Mouse (Mus musculus) lung, postnatal 0 days (tissue): Measurements from ENCODE around the gene Rai14. TPM values are rescaled to one million over a fixed set of nuclear protein-coding genes. Genes with fewer than 3 reads are reported as not detected.

Experiments used
- ATAC-seq: fragments of 200-750 bp; cut with Nextera tagmentation; 2 replicates; pipeline ENCODE4 v1.8.0; 2017; ENCODE audit warnings: moderate library complexity
- DNase-seq: peaks from one replicate; pipeline ENCODE4 v3.0.0-alpha.2; 2016; ENCODE audit warnings: low spot score
- H3K27ac ChIP-seq: fragments of 300-500 bp; sonication (generic); 2 replicates; pipeline ENCODE4 v1.5.1; 2014; ENCODE audit warnings: antibody characterized with exemption, mild to moderate bottlenecking, low read length, mixed read lengths
- H3K27me3 ChIP-seq: fragments of 300-500 bp; sonication (generic); replicated peaks from 2 replicates; pipeline ENCODE4 v1.6.1; 2014; ENCODE audit warnings: low read length, mixed read lengths; ENCODE audit not compliant: insufficient read depth
- H3K36me3 ChIP-seq: fragments of 300-500 bp; sonication (generic); 2 replicates; pipeline ENCODE4 v1.6.1; 2014; ENCODE audit warnings: low read length, mixed read lengths; ENCODE audit not compliant: insufficient read depth
- H3K4me1 ChIP-seq: fragments of 300-500 bp; sonication (generic); 2 replicates; pipeline ENCODE4 v1.6.1; 2014; ENCODE audit warnings: antibody characterized with exemption, low read depth, low read length, mixed read lengths; ENCODE audit not compliant: insufficient read depth
- H3K4me2 ChIP-seq: fragments of 300-500 bp; sonication (generic); replicated peaks from 2 replicates; pipeline ENCODE4 v1.6.1; 2014; ENCODE audit warnings: low read depth, mild to moderate bottlenecking, low read length, moderate library complexity, mixed read lengths
- H3K4me3 ChIP-seq: fragments of 300-500 bp; sonication (generic); 2 replicates; pipeline ENCODE4 v1.5.1; 2014; ENCODE audit warnings: low read depth, low read length
- H3K9ac ChIP-seq: fragments of 300-500 bp; sonication (generic); replicated peaks from 2 replicates; pipeline ENCODE4 v1.6.1; 2014; ENCODE audit warnings: low read depth, mild to moderate bottlenecking
- H3K9me3 ChIP-seq: fragments of 300-500 bp; sonication (generic); 2 replicates; pipeline ENCODE4 v1.6.1; 2016; ENCODE audit warnings: low read length, mixed read lengths
- CTCF ChIP-seq: IDR thresholded peaks from 2 replicates; pipeline ENCODE4 v1.5.1; 2016; ENCODE audit warnings: antibody characterized with exemption, mild to moderate bottlenecking
- EP300 ChIP-seq: IDR thresholded peaks from 2 replicates; pipeline ENCODE4 v1.6.1; 2016; ENCODE audit warnings: antibody characterized with exemption, mild to moderate bottlenecking, control low read depth
- WGBS: fragments of 180-500 bp; shearing (Covaris S2); extraction: QIAGEN DNeasy Blood & Tissue Kit; methylation state at CpG from one replicate; pipeline ENCODE4 v1.1.7; 2014; 5-methylcytosine and 5-hydroxymethylcytosine counted together
- polyA plus RNA-seq: library from polyadenylated mRNA; unstranded; fragments of >200 nt; fragmentation: Nextera tagmentation; extraction: Ambion mirVana; gene quantifications from 2 replicates; pipeline ENCODE4 v1.2.1, GENCODE M21; 2015

Gene Rai14
- polyA plus RNA-seq, 1 experiment from 2014 or later, result 56.0 TPM

DNA sequence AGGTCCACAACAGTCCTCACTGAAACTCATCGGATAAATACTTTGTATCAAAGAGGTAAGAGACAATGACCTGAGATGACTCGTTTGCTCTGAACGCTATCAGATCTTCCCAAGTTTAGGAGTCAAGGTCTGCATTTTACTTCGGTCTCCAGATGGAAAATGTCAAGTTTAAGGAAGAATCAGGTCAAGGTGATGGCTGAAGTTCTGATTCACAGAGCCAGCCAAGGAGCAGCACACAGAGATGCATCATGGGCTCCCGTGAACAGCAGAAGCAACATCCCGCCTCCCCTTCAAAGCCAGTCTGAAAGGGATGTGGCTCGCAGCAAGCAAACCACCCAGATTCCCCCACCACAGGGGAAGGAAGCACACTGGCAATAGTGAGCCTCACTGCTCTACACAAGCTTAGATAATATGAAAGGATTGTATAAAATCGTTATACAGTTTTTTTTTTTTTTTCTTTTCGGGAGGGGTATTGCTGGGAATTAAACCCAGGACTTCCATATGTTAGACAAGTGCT is 30.7 kb downstream of the Rai14 start:
- WGBS, result 82% methylated on average over 9 of the region's 9 CpGs
- H3K27ac ChIP-seq, result no peak overlapping the region
- H3K27me3 ChIP-seq, result no peaks in the 10 kb centered on the region
- no peak for DNase-seq
- H3K36me3 ChIP-seq, result no peaks in the 10 kb centered on the region
- peaks cover 20% of the 10 kb centered on the region; the same call in 1 of the 2 replicates for H3K4me1 ChIP-seq
- no peak overlapping the region for H3K4me2 ChIP-seq
- no peak overlapping the region for H3K9ac ChIP-seq
- no peak overlapping the region for H3K4me3 ChIP-seq
- TF ChIP-seq CTCF, result no peak
- no peak for TF ChIP-seq EP300
- no peaks in the 10 kb centered on the region for H3K9me3 ChIP-seq
- ATAC-seq, result no peak

DNA sequence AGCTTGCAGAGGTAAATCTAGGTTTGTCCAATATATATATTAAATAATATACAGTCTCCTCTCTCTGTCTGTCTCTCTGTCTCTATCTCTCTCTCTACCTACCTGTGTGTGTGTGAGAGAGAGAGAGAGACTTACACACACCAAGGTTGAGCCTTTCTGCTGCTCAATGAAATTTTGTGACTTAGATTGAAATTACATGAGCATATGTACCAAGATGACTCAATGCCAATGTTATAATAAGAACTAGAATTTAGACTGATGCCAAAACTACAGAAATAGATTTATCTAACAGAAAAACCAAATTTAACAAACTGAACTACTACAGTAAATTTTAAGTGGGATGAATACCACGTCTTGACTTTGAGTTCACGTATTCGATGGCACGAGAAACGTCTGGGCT is 33.9 kb downstream of the Rai14 start:
- H3K27me3 ChIP-seq, result no peaks in the 10 kb centered on the region
- H3K27ac ChIP-seq, result no peak overlapping the region
- H3K9ac ChIP-seq, result no peak overlapping the region
- no peaks in the 10 kb centered on the region for H3K9me3 ChIP-seq
- peaks cover 14% of the 10 kb centered on the region; the same call in 1 of the 2 replicates for H3K4me1 ChIP-seq
- H3K4me2 ChIP-seq, result no peak overlapping the region
- ATAC-seq (no peak), DNase-seq (no peak)
- WGBS, result 38% methylated on average over 5 of the region's 5 CpGs
- TF ChIP-seq CTCF, result no peak
- TF ChIP-seq EP300, result no peak
- no peaks in the 10 kb centered on the region for H3K36me3 ChIP-seq
- H3K4me3 ChIP-seq, result no peak overlapping the region

DNA sequence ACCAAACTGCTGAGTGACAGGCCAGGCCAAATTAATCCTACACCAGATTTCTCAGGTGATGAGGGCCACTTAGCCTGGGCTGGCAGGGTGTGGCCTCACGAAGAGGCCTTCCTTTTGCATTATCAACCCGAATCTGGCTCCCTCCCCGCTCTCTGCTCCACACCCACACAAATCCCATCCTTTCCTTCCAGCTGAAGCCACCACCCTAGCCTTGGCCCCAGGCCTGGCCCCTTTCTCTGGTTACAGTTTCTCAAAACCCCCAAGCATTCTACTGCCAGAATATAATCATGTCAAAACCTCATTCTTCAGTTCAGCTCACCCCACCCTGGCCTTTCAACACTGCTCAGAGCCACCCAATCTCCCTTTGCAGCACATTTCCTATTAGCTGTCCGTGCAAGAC is 34.9 kb downstream of the Rai14 start:
- no peak for TF ChIP-seq EP300
- Histone ChIP-seq H3K9me3 (no peaks in the 10 kb centered on the region), H3K36me3 (no peaks in the 10 kb centered on the region), H3K9ac (no peak overlapping the region), H3K27me3 (no peaks in the 10 kb centered on the region), H3K4me1 (peaks cover 14% of the 10 kb centered on the region; the same call in 1 of the 2 replicates), H3K4me2 (no peak overlapping the region), H3K4me3 (no peak overlapping the region), H3K27ac (no peak overlapping the region)
- ATAC-seq (peak; percentile 54), DNase-seq (no peak)
- WGBS, result 46% methylated on average over 4 of the region's 4 CpGs

DNA sequence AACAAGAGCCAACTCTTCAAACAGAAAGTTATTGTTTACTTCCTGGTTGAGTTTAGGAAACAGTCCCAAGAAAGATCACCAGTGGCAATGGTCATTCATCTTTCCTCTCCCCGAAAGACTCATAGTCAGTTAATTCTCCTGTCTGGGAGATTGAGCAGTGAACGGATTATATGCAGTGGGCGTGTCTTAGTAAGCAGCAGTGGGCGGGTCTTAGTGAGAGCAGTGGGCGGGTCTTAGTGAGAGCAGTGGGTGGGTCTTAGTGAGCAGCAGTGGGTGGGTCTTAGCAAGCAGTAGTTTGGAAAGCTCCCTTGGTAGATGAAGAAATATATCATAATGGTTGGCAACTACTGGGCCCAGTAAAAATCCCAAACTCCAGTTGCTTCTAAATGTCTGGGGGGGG is 38.6 kb downstream of the Rai14 start:
- Histone ChIP-seq H3K9ac (no peak overlapping the region), H3K27me3 (no peaks in the 10 kb centered on the region), H3K27ac (no peak overlapping the region), H3K4me3 (no peak overlapping the region), H3K36me3 (no peaks in the 10 kb centered on the region), H3K9me3 (no peaks in the 10 kb centered on the region), H3K4me2 (no peak overlapping the region), H3K4me1 (peaks cover 18% of the 10 kb centered on the region; the same call in 1 of the 2 replicates)
- WGBS, result 72% methylated on average over 5 of the region's 5 CpGs
- TF ChIP-seq CTCF (no peak), EP300 (no peak)
- ATAC-seq, result no peak
- peak; percentile 75 for DNase-seq

DNA sequence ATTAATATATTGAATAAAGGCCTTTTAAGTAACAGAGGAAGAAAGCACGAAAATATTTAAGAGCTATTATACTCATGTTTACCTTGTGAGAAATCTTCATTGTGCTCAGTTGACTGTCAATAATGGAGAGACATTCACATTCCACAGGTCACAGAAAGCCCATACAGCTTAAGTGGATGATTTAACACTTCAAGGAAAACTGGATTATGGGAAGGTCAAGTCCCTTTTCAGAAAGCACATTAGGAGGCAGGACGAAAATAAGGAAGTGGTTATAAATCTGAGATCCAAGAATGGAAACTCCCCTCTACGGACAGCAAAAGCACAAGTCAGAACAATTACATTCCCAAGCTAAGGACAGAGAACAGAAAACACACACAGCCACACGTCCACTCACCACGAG is 41.5 kb downstream of the Rai14 start:
- ATAC-seq (peak; percentile 7; the same call in 1 of the 2 replicates), DNase-seq (peak; percentile 60)
- no peak overlapping the region for H3K4me2 ChIP-seq
- no peak for TF ChIP-seq CTCF
- TF ChIP-seq EP300, result no peak
- no peak overlapping the region for H3K9ac ChIP-seq
- no peak overlapping the region for H3K4me3 ChIP-seq
- peaks cover 5% of the 10 kb centered on the region for H3K4me1 ChIP-seq
- 30% methylated on average over 5 of the region's 5 CpGs for WGBS
- H3K27ac ChIP-seq, result peak overlapping the region; percentile 68
- H3K9me3 ChIP-seq, result no peaks in the 10 kb centered on the region
- no peaks in the 10 kb centered on the region for H3K27me3 ChIP-seq
- no peaks in the 10 kb centered on the region for H3K36me3 ChIP-seq

DNA sequence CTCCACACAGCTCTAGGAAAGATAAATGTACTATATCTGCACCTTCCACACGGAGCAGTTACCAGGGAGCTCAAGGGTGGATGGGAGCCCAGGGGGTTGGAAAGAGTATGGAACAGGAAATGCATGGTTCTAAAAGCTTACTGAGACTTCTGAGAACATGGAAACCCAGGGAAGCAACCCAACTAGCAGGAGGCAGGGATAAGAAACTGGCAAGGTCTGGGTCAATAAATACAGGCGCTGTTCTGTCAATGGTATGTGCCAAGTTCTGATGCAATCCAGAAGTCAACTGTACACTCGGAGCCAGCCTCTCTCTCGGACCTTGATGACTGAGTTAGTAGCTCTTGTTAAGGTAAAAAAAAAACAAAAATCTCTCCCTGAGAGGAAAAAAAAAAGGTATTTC is 42.6 kb downstream of the Rai14 start:
- DNase-seq (peak; percentile 86), ATAC-seq (peak; percentile 80)
- H3K27ac ChIP-seq, result peak overlapping the region; percentile 43
- no peaks in the 10 kb centered on the region for H3K27me3 ChIP-seq
- no peak overlapping the region for H3K4me2 ChIP-seq
- WGBS, result 35% methylated on average over 4 of the region's 4 CpGs
- peaks cover 14% of the 10 kb centered on the region for H3K4me1 ChIP-seq
- no peaks in the 10 kb centered on the region for H3K36me3 ChIP-seq
- no peak for TF ChIP-seq EP300
- TF ChIP-seq CTCF, result no peak
- H3K9me3 ChIP-seq, result no peaks in the 10 kb centered on the region
- H3K9ac ChIP-seq, result no peak overlapping the region
- no peak overlapping the region for H3K4me3 ChIP-seq

DNA sequence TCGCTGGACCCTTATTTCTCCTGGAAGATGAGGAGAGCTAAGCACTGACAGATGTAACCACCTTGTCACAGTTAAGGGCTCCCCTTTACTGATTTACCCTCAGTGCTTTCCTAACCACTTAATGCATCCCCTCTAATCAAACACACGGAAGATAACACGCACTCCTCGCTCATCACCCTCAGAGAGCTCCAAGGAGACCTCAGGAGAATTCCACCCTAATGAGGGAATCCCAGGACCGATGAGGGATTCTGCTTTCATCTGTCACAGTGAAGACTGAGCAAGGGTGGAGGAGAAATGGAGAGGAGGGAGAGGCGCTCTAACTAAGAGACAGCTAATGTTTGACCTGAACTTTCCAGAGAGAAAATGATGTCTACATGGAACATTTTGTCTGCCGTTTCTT is 44.3 kb downstream of the Rai14 start:
- DNase-seq (no peak), ATAC-seq (no peak)
- WGBS, result 70% methylated on average over 7 of the region's 7 CpGs
- Histone ChIP-seq H3K9me3 (no peaks in the 10 kb centered on the region), H3K4me1 (peaks cover 14% of the 10 kb centered on the region), H3K36me3 (no peaks in the 10 kb centered on the region), H3K9ac (no peak overlapping the region), H3K27ac (no peak overlapping the region), H3K4me2 (no peak overlapping the region), H3K27me3 (no peaks in the 10 kb centered on the region), H3K4me3 (no peak overlapping the region)
- no peak for TF ChIP-seq CTCF
- no peak for TF ChIP-seq EP300
